Mouse (Mus musculus) urinary bladder, postnatal 0 days (tissue): ENCODE measurements around the gene Smim27. TPM values are rescaled to one million over a fixed set of nuclear protein-coding genes. Genes with fewer than 3 reads are reported as not detected.

ENCODE experiments used
- polyA plus RNA-seq: library from polyadenylated mRNA; unstranded; fragments of >200 nt; fragmentation: Nextera tagmentation; extraction: Ambion mirVana; gene quantifications from 2 replicates; pipeline ENCODE4 v1.2.1, GENCODE M21; 2015

The Smim27 gene
- 43.8 and 54.4 TPM in 2 replicates for polyA plus RNA-seq

GRCm38 (mm10) chr4:40269430-40270032 is at the start of gene Smim27, which contains the start of gene Topors:
TSS of gene Smim27 (plus strand) at chr4:40269579.
TSS of gene Topors (minus strand) at chr4:40269850.

DNA sequence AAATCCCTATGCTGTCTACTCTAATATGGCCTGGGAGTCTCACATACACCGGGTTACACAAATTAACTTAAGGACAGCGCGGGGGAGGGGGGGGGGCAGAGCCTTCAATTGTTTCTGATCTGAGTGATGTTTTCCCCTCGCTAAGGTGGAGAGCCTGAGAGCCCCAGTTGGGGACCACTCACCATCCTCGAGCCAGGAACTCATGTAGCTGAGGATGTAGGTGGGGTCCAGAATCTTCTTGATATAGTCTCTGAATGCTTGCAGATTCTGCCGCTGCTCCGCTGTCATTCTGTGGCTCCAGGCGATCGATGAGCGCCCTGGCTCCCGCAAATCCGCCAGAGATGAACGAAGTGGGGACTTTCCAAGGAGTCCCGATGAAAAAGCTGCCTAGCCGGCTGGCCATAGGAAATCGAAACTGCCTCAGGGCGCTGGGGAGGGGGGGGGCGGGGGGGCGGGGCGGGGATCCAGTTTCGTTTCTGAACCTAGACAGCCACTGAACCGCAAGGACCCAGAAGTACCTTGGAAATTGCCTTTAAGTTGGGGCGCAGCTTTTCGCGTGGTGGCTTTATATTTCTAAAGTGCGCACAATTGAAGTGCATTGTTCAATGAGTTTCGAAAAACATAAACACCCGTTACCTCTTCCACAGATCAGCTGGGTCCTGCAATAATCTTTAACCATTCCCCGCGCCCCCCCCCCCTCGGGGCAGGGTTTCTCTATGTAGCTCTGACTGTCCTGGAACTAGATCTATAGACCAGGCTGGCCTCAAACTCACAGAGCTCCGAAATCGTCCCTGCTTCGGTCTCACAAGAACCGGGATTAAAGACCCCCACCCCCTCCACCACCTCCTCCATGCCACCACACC is 29.7 kb upstream of the Smim27 start, which contains the start of gene Ddx58:
TSS of gene Ddx58 (minus strand) at position 420 of the 863 bp plus-strand sequence.

GRCm38 (mm10) chr4:40279276-40279900 is 10.0 kb downstream of the Smim27 start, which contains the start of gene Ndufb6:
TSS of gene Ndufb6 (minus strand) at chr4:40279421.

Other genes with a start within 250 kb of the Smim27 start
- 54.2 and 65.5 TPM in 2 replicates for gene Aco1, start 126.5 kb upstream of the Smim27 start, polyA plus RNA-seq
- gene Ddx58, start 29.8 kb upstream of the Smim27 start, polyA plus RNA-seq: 13.3 and 14.8 TPM in 2 replicates
- 22.4 and 26.3 TPM in 2 replicates for gene Topors, start 271 bp downstream of the Smim27 start, polyA plus RNA-seq
- 449 and 466 TPM in 2 replicates for gene Ndufb6, start 9.8 kb downstream of the Smim27 start, polyA plus RNA-seq
- gene Tmem215, start 202.6 kb downstream of the Smim27 start, polyA plus RNA-seq: 0.37 and 0.52 TPM in 2 replicates